Mouse (Mus musculus) hindbrain, embryonic 11.5 days (tissue): ENCODE results near the gene Ddx4. TPM values are rescaled to one million over a fixed set of nuclear protein-coding genes. Genes with fewer than 3 reads are reported as not detected.

Experiments used
- ATAC-seq: fragments of 200-750 bp; cut with Nextera tagmentation; 2 replicates; pipeline ENCODE4 v1.8.0; 2017; ENCODE audit warnings: mild to moderate bottlenecking, moderate TSS enrichment, moderate library complexity; ENCODE audit not compliant: low FRiP score
- DNase-seq: peaks from one replicate; pipeline ENCODE4 v3.0.0-alpha.2; 2015; ENCODE audit warnings: low spot score
- H3K27ac ChIP-seq: fragments of 300-500 bp; sonication (generic); 2 replicates; pipeline ENCODE4 v1.5.1; 2014; ENCODE audit warnings: mild to moderate bottlenecking, low read depth, low read length
- H3K27me3 ChIP-seq: fragments of 300-500 bp; sonication (generic); 2 replicates; pipeline ENCODE4 v1.6.1; 2014; ENCODE audit warnings: mild to moderate bottlenecking, low read length, moderate library complexity, mixed read lengths; ENCODE audit not compliant: control insufficient read depth, insufficient read depth
- H3K36me3 ChIP-seq: fragments of 300-500 bp; sonication (generic); 2 replicates; pipeline ENCODE4 v1.6.1; 2014; ENCODE audit warnings: mild to moderate bottlenecking, low read length, moderate library complexity, mixed read lengths; ENCODE audit not compliant: control insufficient read depth, insufficient read depth
- H3K4me1 ChIP-seq: fragments of 300-500 bp; sonication (generic); replicated peaks from 2 replicates; pipeline ENCODE4 v1.6.1; 2014; ENCODE audit warnings: low read length, mixed read lengths; ENCODE audit not compliant: control insufficient read depth, insufficient read depth
- H3K4me2 ChIP-seq: fragments of 300-500 bp; sonication (generic); replicated peaks from 2 replicates; pipeline ENCODE4 v1.6.1; 2014; ENCODE audit warnings: mild to moderate bottlenecking, low read depth, low read length
- H3K4me3 ChIP-seq: fragments of 300-500 bp; sonication (generic); 2 replicates; pipeline ENCODE4 v1.5.1; 2014; ENCODE audit warnings: low read depth, low read length
- H3K9ac ChIP-seq: fragments of 300-500 bp; sonication (generic); 2 replicates; pipeline ENCODE4 v1.6.1; 2014; ENCODE audit warnings: low read depth, low read length
- H3K9me3 ChIP-seq: fragments of 300-500 bp; sonication (generic); 2 replicates; pipeline ENCODE4 v1.6.1; 2016; ENCODE audit warnings: low read length; ENCODE audit not compliant: control insufficient read depth
- WGBS: fragments of 180-500 bp; shearing (Covaris S2); extraction: QIAGEN DNeasy Blood & Tissue Kit; methylation state at CpG from one replicate; pipeline ENCODE4 v1.1.7; 2014; 5-methylcytosine and 5-hydroxymethylcytosine counted together
- polyA plus RNA-seq: library from polyadenylated mRNA; unstranded; fragments of >200 nt; fragmentation: Nextera tagmentation; extraction: Ambion mirVana; gene quantifications from 2 replicates; pipeline ENCODE4 v1.2.1, GENCODE M21; 2014

Gene Ddx4
- polyA plus RNA-seq, 1 experiment from 2014 or later: 0.83 TPM

- ATAC-seq: no peak
- no peak overlapping the region for H3K4me3 ChIP-seq
- H3K27me3 ChIP-seq: no peaks in the 10 kb centered on the region
- peaks cover 5% of the 10 kb centered on the region; the same call in 1 of the 2 replicates for H3K9me3 ChIP-seq
- 88% methylated on average over 3 of the region's 3 CpGs for WGBS
- H3K36me3 ChIP-seq: no peaks in the 10 kb centered on the region
- no peaks in the 10 kb centered on the region for H3K4me1 ChIP-seq
- no peak overlapping the region for H3K4me2 ChIP-seq
- H3K9ac ChIP-seq: no peak overlapping the region
- H3K27ac ChIP-seq: no peak overlapping the region
- no peak for DNase-seq
These were observed 1.1 kb downstream of the Ddx4 start for GRCm38 (mm10) chr13:112651183-112651582.

GRCm38 (mm10) chr13:112645529-112646186, 6.6 kb downstream of the Ddx4 start:
- no peaks in the 10 kb centered on the region for H3K36me3 ChIP-seq
- H3K4me1 ChIP-seq: no peaks in the 10 kb centered on the region
- no peaks in the 10 kb centered on the region for H3K27me3 ChIP-seq
- ATAC-seq (no peak), DNase-seq (no peak)
- H3K9ac ChIP-seq: no peak overlapping the region
- H3K9me3 ChIP-seq: no peaks in the 10 kb centered on the region
- WGBS: 89% methylated on average over 1 of the region's 1 CpGs
- H3K4me3 ChIP-seq: no peak overlapping the region
- H3K4me2 ChIP-seq: no peak overlapping the region
- no peak overlapping the region for H3K27ac ChIP-seq

GRCm38 (mm10) chr13:112644996-112645395, 7.3 kb downstream of the Ddx4 start:
- Histone ChIP-seq H3K27me3 (no peaks in the 10 kb centered on the region), H3K27ac (no peak overlapping the region), H3K4me3 (no peak overlapping the region), H3K9ac (no peak overlapping the region), H3K36me3 (no peaks in the 10 kb centered on the region), H3K4me1 (no peaks in the 10 kb centered on the region), H3K4me2 (no peak overlapping the region), H3K9me3 (no peaks in the 10 kb centered on the region)
- 82% methylated on average over 3 of the region's 3 CpGs for WGBS
- ATAC-seq (no peak), DNase-seq (no peak)

GRCm38 (mm10) chr13:112642897-112643296, 9.4 kb downstream of the Ddx4 start:
- ATAC-seq: no peak
- Histone ChIP-seq H3K27ac (no peak overlapping the region), H3K4me1 (no peaks in the 10 kb centered on the region), H3K4me3 (no peak overlapping the region), H3K4me2 (no peak overlapping the region), H3K9me3 (no peaks in the 10 kb centered on the region), H3K36me3 (no peaks in the 10 kb centered on the region), H3K27me3 (no peaks in the 10 kb centered on the region), H3K9ac (no peak overlapping the region)
- no peak for DNase-seq
- WGBS: 93% methylated on average over 3 of the region's 3 CpGs

GRCm38 (mm10) chr13:112639111-112639510, 13.2 kb downstream of the Ddx4 start:
- WGBS: 57% methylated on average over 4 of the region's 4 CpGs
- Histone ChIP-seq H3K4me2 (no peak overlapping the region), H3K36me3 (no peaks in the 10 kb centered on the region), H3K27ac (no peak overlapping the region), H3K9ac (no peak overlapping the region), H3K4me1 (no peaks in the 10 kb centered on the region), H3K9me3 (no peaks in the 10 kb centered on the region), H3K27me3 (no peaks in the 10 kb centered on the region), H3K4me3 (no peak overlapping the region)
- DNase-seq (no peak), ATAC-seq (no peak)

GRCm38 (mm10) chr13:112636498-112636897, 15.8 kb downstream of the Ddx4 start:
- Histone ChIP-seq H3K9me3 (no peaks in the 10 kb centered on the region), H3K4me2 (no peak overlapping the region), H3K4me1 (no peaks in the 10 kb centered on the region), H3K36me3 (no peaks in the 10 kb centered on the region), H3K27ac (no peak overlapping the region), H3K27me3 (no peaks in the 10 kb centered on the region), H3K4me3 (no peak overlapping the region), H3K9ac (no peak overlapping the region)
- no peak for DNase-seq
- WGBS: 43% methylated on average over 3 of the region's 3 CpGs
- no peak for ATAC-seq

GRCm38 (mm10) chr13:112635174-112635837, 17.0 kb downstream of the Ddx4 start:
- Histone ChIP-seq H3K27me3 (no peaks in the 10 kb centered on the region), H3K4me1 (no peaks in the 10 kb centered on the region), H3K9ac (no peak overlapping the region), H3K9me3 (no peaks in the 10 kb centered on the region), H3K36me3 (no peaks in the 10 kb centered on the region), H3K4me2 (no peak overlapping the region), H3K27ac (no peak overlapping the region), H3K4me3 (no peak overlapping the region)
- DNase-seq (no peak), ATAC-seq (no peak)
- WGBS: 63% methylated on average over 7 of the region's 7 CpGs

GRCm38 (mm10) chr13:112625566-112625965, 26.7 kb downstream of the Ddx4 start:
- Histone ChIP-seq H3K4me1 (no peaks in the 10 kb centered on the region), H3K9me3 (no peaks in the 10 kb centered on the region), H3K27ac (no peak overlapping the region), H3K4me3 (no peak overlapping the region), H3K27me3 (no peaks in the 10 kb centered on the region), H3K4me2 (no peak overlapping the region), H3K9ac (no peak overlapping the region), H3K36me3 (no peaks in the 10 kb centered on the region)
- ATAC-seq: no peak
- no peak for DNase-seq

GRCm38 (mm10) chr13:112624622-112625021, 27.7 kb downstream of the Ddx4 start:
- Histone ChIP-seq H3K27ac (no peak overlapping the region), H3K9ac (no peak overlapping the region), H3K36me3 (no peaks in the 10 kb centered on the region), H3K9me3 (no peaks in the 10 kb centered on the region), H3K4me3 (no peak overlapping the region), H3K4me2 (no peak overlapping the region), H3K27me3 (no peaks in the 10 kb centered on the region), H3K4me1 (no peaks in the 10 kb centered on the region)
- no peak for DNase-seq
- WGBS: 80% methylated on average over 3 of the region's 3 CpGs
- ATAC-seq: no peak
